Mouse (Mus musculus) activated CD4-positive, CD25-positive, alpha-beta regulatory T cell (primary cell): Measurements from ENCODE around the gene Slc25a36. TPM values are rescaled to one million over a fixed set of nuclear protein-coding genes. Genes with fewer than 3 reads are reported as not detected.

Experiments
- polyA plus RNA-seq, 2 experiments: library from polyadenylated mRNA; unstranded; fragments of 100-300 nt; shearing (Covaris generic); gene quantifications; one replicate each; pipeline ENCODE4 v1.2.1; 2017

Slc25a36 gene
- polyA plus RNA-seq: 10 to 100 TPM; 51.6 to 54.6 TPM

GRCm38 (mm10) chr9:97110571-97111390 lies at the start of gene Slc25a36:
TSS of gene Slc25a36 (minus strand) at chr9:97111157.

Other genes starting within 250 kb of the Slc25a36 start
- gene Pxylp1, start 218.5 kb downstream of the Slc25a36 start, polyA plus RNA-seq: 10 to 100 TPM in 1 of 2 experiments, 1 to 10 TPM in 1; 8.3 to 11.9 TPM
- gene Spsb4, start 92.3 kb downstream of the Slc25a36 start, polyA plus RNA-seq: under 1 TPM in 1 of 2 experiments, not detected in 1; 0.15 TPM